Mouse (Mus musculus): ENCODE measurements around the gene Tmem259.
A peak's percentile ranks its signal among the peaks of the same experiment; 100 is the strongest.
"Not testable (repeated sequence)": the region's sequence is repeated elsewhere in the genome, so short reads cannot be mapped to it uniquely, and the experiment has no call there.

Gene Tmem259

DNA sequence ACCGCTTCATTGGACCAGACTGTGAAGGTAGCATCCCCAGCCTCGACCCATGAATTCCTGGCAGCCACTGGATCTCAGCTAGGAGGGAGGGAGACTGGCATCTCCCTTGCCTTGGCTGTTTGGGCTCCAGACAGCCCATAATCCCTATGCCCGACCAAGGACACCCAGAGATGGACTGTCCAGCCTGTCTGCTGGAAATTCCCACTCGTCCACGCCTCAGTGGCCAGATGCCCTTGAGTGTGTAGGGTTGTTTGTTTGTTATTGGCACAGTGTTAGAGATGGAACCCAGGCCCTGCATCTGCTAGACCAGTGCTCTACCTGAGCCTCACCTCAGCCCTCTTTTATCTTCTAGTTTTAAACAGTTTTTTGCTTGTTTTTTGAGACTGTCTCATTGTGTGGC lies 18.8 kb downstream of the Tmem259 start:
- no peak for DNase-seq (ENCODE audit: low spot score in 2 of 2)

DNA sequence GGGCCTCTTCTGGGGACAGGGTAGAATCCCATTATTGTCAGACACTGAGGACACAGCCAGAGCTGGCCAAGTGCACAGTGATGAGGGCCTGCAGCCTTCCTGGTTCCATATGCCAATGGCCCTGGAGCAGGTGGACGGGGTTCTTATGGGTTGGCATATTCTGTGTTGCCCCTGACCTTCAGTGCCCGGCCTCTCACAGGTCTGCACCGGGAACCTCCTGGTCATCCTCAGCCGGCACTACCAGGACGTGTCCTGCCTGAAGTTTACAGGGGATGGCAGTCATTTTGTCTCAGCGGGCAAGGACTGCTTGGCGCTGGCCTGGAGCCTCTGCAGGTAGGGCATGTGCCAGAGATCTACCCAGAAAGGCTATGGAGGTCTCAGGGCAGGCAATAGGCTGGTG lies 19.4 kb downstream of the Tmem259 start:
- DNase-seq (ENCODE audit: low spot score in 2 of 2): no peak

DNA sequence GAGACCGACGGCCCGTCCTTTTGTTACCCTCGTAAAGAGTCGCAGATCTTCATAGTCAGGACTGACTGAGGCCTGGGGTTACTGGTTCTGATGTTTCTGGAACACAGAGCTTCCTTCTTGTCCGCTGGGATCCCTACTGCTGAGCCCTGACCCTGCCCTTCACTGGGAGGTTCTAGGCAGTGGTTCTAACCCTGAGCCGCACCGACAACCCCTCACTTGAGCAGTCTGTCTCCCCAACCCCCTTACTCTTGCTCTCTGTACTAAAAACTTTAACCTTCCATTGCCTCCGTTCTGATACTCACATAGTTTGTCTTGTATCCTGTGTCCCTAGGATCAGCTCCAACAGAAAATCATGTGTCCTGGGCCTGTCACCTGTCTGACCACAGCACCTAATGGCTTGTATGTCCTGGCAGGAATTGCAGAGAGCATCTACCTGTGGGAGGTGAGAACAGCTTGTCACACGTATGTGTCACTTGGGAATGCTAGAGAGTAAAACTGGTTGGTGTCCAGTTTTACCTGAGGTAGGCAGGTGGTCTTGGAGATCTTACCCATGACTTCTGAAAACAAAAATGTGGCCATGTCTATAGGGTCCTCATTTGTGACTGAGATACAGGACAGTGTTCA lies 23.3 kb downstream of the Tmem259 start:
- DNase-seq (ENCODE audit: low spot score in 2 of 2): no peak

DNA sequence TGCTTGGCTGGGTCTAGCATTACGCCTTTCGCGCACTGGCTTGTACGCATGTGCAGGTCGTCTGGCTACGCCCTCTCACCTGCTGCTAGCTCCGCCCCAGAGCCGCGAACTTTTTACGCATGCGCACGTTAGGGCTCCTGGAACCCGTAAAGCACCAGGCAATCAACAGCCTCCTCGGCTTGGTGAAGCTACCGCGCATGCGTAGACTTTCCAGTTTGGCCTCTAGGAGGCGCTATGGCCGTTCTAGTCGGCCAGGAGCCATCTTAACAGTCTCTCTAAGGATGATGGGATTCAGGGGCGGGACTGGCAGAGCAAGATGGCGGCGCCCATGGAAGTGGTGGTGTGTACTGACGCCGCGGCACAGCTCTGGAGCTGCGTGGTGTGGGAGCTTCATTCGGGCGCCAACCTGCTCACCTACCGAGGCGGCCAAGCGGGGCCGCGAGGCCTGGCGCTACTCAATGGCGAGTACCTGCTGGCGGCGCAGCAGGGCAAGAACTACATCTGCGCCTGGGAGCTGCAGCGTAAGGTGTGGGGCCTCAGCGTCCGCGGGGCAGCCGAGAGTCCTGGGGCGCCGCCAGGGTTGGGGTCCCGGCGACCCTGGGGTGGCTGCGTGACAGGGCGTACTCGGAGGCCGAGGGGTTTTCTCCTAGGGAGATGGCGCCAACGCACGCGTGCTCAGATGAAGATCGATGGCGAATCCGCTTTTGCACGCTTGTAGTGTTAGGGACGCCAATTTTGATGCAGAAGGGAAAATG lies 24.1 kb downstream of the Tmem259 start, which contains the start of gene Wdr18:
Wdr18 (plus strand) TSS at position 306 of the 755 bp plus-strand sequence.
- DNase-seq (ENCODE audit: low spot score in 2 of 2): peak; percentile 100

DNA sequence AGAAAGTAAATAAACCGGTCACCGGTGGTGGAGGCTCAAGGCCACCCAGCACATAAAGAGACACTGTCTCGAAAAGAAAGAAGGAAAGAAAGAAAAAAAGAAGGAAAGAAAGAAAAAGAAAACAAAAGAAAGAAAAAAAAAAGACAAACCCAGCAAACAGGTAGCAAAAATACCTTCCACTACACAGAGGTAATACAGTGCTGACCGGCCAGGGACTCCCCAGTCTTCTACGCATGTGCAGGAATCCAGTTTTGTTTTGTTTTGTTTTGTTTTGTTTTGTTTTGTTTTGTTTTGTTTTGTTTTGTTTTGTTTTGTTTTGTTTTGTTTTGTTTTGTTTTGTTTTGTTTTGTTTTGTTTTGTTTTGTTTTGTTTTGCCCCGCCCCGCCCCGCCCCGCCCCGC lies 24.7 kb downstream of the Tmem259 start:
- DNase-seq (ENCODE audit: low spot score in 2 of 2): not testable (repeated sequence)

DNA sequence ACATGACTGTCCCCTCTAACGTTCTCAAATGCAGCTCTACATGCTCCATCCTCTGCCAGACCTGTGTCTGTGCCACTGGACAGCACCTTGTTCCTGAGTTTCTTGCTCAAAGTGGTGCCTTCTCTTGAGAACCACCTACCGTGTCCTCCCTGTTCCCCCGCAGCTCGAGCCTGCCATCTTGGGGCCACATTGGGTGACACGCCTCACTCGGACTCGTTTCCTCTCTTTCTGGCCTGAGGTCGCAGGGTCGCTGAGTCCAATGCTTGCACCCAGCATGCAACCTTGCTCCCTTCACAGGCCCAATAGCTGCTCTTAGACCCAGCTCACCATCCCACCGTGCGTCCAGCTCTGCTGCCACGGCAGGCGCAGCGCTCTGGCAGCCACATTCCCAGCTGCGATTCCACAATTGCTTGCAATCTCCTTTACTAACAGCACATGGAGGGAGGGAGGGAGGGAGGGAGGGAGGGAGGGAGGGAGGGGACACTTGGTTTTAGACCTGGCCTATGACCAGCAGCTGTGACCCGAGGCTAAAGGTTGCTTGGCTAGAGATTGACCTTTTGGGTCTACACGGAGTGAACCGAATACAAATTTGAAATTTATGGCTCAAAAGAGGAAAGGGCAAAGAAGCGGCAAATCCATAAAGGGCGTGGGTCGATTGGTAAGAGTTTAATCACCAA lies 25.9 kb downstream of the Tmem259 start:
- DNase-seq (ENCODE audit: low spot score in 2 of 2): peak; percentile 76 to 77

DNA sequence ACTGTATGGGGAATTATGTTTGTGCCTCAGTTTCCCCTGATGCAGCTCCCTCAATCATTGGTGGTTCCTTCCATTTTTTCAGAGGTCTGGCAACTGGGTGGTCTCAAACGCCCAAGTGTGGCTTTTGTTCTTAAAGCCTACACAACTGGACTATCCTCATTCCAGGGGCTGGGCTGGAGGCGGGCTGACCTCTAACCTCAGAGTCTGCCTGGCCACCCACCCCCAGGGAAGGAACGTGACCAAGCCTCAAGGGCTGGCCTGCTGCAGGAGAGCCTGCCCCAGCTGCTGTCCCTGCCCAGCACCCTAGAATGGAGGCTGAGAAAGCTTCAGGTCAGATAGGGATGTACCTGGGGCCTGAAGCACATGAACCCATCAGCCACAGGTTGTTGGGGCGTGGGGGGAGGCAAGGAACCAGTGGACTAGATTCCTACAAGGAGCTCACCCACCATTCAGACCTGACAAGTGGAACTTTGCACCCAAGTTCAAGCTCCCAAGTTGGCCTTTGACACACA lies 27.4 kb downstream of the Tmem259 start:
- no peak for DNase-seq (ENCODE audit: low spot score in 2 of 2)

DNA sequence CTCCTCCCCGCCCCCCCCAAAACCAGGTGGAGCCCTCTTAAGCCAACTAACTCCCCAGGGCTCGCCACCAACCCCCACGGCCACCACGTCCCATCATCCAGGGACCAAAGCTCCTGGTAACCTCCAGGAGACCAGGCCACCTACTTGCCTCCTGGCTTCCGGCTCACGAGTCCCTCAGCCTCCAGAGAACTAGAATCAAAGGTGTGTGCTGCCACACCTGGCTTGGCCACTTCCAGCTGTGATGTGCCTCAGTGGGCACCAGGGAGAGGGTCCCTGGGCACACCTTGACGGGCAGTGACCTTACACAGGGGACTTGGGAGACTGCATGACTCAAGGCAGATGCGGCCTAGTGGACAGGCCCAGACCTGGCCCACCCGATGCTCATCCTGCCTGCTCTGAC lies 28.4 kb downstream of the Tmem259 start:
- DNase-seq (ENCODE audit: low spot score in 2 of 2): no peak

DNA sequence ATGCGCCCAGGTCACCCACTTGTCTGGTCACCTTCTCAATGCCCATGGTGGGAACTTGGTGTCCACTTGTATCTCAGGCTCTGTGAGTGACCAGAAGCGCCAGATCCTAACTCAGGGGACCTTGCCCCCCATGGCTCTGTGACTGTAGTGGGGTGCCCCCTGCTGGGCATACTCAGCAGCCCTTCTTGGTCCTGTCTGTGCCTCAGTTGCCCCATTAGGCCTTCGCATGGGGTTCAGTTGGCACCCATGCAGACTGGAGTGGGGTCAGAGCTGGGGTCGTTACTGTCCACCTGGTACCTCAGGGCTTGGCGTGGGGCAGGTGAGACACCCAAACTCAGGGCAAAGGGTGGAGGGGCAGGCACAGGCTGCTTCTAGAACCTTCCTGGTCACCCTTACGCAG lies 30.2 kb downstream of the Tmem259 start:
- DNase-seq (ENCODE audit: low spot score in 2 of 2): no peak

DNA sequence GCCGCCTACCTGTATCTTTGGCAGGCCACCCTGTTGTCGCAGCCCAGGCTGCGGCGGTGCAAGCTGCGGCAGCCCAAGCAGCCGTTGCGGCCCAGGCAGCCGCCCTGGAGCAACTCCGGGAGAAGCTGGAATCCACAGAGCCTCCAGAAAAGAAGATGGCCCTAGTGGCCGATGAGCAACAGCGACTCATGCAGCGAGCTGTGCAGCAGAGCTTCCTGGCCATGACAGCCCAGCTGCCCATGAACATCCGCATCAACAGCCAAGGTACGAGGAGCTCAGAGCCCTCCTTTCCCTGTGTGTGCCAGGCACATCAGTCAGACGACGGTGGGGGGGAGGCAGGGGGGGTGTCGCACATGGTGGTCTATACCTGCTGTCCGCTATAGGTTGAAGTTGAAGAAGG lies 33.5 kb downstream of the Tmem259 start:
- DNase-seq (ENCODE audit: low spot score in 2 of 2): no peak

DNA sequence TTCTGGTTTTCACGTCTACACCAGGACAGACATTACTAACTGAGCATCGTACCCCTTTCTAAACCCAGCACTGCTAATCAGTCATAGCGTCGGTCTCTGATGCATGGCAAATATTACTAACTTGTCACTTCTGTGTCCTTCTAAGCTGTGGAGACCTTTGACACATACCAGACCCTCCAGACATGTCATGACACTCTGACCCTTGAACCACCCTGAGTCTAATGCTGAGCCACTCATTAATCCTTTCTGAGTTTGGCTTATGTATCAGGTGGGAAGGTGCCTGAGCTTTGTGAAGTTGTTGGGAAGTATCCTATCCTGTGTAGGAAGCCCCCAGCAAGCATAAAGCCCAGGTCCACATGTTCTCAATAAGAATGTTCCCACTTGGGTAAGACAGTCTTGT lies 34.3 kb downstream of the Tmem259 start:
- no peak for DNase-seq (ENCODE audit: low spot score in 2 of 2)

DNA sequence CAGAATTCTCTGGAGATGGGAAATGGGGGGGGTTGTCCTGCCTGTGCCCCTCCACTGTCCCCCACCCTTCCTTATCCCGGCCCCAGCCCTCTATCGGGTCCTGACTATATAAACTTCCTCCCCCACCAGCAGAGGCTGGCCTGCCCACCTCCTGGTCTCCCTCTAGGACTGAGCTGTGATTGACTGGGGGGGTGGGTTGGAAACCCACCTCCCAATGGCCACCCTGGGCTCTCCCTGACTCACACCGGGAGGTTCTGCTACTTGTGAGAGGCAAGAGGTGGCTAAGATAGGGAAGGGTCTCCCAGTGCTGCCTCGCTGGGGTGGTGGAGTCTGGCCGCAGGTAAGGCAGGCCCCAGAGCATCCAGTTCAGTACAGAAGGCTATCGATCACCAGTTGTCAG lies 36.6 kb downstream of the Tmem259 start:
- no peak for DNase-seq (ENCODE audit: low spot score in 2 of 2)

DNA sequence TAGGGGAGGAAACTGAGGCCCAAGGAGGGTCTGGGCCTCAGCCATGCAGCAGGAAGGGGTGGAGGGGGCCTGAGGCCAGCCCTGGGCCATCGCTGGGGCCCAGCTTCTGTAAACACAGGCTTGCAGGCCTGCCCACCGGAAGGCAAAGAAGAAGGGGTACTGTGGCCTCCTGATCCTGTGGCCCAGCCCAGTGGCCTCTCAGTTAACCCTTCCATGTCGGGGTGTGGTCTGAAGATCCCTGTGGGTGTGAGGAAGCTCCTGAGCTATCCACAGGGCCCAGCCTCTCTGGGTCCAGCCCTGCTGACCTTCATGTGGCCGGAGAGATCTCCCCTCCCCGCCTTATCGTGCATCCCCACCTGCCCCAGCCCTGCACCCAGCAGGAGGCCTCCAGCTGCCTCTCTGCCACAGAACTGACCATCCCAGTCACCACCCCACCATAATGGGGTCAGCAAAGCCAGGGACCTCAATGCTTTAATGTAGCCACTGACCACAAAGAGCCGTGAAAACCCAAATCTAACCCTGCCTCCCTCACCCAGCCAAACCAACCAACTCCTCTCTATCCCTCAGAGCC lies 37.3 kb downstream of the Tmem259 start:
- no peak for DNase-seq (ENCODE audit: low spot score in 2 of 2)

DNA sequence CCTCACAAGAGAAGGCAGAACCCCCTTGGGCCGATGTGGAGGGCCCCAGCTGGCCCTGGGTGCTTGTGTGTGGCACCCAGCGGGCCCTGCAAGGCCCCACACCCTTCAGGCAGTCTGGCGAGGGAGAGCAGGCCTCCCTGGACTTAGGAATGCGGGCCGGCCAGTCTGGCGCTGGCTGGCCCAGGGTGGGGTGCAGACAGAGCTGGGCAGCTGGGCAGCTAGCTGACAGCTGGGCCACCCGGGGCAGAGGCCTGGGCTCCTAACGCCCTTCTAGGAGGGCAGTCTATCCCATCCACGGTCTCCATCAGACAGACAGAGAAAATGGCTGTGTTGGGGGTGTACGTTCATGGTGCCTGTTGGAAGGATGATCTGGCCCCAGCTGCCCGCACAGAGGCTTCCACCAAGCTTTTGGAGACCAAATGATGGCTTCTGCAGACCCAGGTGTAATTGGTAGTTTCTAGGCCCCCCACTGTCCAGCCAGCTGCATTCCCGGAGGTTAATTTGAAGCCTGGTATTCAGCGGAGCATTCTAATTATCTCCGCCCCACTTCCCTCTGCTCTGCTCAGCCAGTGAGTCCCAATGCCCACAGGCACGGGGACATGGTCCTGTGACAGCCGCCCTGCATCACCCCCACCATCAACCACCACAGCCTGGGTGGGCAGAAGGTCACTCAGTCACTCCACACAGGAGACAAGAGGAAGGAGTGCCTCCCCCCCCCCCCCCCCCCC lies 38.5 kb downstream of the Tmem259 start:
- no peak for DNase-seq (ENCODE audit: low spot score in 2 of 2)

DNA sequence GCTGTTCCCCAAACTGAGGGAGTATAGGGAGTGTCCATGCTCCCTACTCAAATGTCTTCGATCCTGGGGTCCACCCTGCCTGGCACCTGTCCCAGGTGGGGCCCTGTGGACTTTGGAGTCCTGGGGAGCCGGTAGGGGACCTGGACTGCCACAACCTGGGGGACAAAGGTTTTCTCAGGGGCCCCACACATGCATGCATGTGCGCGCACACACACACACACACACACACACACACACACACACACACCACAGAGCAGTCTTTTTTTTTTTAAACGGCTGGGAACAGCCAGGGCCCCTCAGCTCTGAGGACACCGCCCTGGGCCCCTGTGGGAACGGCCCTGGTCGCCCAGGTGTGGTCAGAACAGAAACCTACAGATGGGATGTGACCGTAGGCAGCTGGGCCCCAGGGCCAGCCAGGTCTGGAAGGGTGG lies 40.6 kb downstream of the Tmem259 start:
- DNase-seq (ENCODE audit: low spot score in 2 of 2): no peak

DNA sequence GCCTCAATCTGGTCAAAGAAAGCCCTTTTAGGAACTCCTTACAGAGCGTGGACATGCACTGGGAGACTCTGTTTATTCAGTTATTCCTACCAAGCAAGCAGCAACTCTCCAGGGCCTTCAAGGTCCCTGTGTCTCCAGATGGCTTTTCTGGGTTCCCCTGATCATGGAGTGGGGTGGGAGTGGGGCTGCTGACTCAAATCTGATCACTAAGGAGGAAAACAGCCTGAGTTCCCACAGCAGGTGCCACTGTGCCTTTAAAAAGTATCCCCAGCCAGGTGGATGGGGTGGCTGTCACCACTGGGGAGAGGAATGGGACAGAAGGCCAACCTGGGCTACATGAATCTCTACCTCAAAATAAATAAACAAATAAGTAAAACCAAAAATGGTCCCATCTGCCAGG lies 41.1 kb downstream of the Tmem259 start:
- DNase-seq (ENCODE audit: low spot score in 2 of 2): no peak

DNA sequence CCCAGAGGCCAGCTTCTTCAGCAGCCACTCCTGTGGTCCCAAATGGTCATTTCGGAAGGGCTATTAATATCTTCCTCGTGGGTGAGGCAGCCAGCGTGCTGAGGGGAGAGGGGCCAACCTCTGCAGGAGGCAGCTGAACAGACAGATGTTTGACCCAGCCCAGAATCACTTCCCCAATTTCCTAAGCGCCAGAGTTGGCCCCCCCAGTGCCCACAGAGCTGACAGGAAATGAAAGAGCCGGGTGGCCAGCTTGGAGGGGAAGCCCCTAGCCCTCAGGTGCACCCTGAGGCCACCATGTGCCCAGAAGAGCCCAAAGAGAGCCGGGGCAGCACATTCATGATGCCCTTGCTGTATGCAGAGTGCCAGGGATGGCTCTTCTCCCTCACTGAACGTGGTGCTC lies 43.4 kb downstream of the Tmem259 start:
- no peak for DNase-seq (ENCODE audit: low spot score in 2 of 2)

DNA sequence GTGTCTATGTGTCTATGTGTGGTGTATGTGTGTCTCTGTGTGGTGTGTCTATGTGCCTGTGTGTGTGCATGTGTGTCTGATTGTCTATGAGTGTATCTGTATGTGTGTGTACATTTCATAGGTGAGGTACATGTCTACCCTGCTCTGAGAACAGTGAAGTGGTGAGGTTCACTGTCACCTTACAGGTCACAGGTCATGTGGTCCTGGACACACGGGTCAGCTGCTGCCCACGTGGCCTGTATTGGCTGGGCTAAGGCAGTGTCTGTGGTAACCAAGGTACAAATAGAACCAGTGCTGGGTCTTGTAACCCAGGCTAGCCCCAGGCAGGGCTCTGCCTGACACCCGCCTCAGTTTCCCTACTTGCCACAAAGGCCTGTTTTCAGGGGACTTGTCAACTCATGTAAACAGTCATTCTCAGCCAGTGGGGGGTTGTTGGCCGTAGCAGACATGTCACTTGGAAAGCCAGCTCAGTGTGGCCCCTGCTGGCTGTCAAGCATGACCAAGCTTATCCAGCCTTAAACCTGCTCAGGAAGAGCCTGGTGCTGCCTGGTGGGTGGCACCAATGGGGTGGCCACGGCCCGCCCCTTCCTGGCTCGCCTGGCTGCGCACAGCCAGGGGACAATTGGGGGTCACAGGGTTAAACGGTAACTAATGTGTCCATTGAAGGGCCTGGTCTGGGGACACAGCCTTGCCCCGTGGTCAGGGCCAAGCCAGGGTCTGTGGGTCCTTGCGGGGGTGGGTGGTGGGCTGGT lies 46.2 kb downstream of the Tmem259 start:
- DNase-seq (ENCODE audit: low spot score in 2 of 2): no peak

DNA sequence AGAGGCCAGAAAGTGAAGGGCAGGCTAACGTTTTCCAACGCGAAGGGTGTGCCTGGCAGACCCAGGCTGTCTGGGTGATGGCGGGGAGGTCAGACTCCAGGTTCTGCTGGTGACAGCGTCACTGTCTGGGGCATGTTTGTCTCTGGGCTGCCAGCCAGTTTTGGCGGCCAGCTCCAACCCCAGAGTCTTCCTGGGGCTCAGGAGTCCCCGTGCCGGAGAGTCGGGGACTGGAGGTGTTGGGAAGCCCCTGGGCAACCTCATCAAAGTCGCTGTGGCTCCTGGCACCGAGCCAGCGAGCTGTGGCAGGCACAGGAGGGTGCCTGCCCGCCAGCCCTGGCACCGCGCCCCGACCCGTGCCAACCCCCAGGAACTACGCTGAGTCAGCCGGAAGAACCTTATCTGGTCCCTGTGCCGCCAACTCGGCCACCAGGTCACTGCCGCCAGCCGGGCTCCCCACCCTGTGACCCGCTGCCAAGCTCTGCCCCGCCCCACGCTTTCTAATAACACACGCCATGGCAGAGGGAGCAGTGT lies 47.2 kb downstream of the Tmem259 start:
- no peak for DNase-seq (ENCODE audit: low spot score in 2 of 2)

DNA sequence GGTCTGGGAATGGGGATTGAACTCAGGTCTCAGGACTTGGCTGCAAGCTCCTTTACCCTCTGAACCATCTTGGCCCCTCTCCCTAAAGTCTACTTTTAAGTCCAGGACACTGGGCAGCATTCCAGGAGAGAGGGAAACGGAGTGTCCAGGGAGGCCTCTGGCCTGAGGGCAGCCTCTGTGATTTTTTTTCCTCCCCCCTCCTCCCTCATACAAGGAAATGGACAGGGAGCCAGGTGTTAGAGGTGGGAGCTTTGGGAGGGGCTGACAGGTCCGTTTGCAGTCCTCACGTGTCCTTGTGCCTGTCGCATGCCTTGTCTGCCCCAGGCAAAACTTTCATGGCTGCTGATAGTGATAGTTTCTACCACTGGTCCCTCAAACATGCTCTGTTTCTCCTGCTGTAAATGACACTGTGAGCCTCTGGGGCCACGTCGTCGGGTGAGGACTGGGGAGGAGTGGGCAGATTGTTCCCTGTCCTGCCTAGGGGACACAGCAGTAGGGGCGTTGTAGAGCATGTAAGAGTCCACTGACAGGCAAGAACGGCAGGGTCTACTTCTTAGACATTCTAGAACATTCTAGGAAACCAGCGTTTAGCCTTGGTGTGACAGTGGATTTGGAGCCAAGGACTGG lies 47.7 kb downstream of the Tmem259 start:
- no peak for DNase-seq (ENCODE audit: low spot score in 2 of 2)
